Mouse (Mus musculus) megakaryocyte, adult 5-6 weeks (primary cell): Measurements from ENCODE around the gene Cenpi. TPM values are rescaled to one million over a fixed set of nuclear protein-coding genes. Genes with fewer than 3 reads are reported as not detected.

Experiments used
- ATAC-seq: 2 replicates; pipeline ENCODE4 v1.8.0; 2016; ENCODE audit warnings: mild to moderate bottlenecking, inconsistent platforms; ENCODE audit not compliant: poor library complexity, severe bottlenecking
- total RNA-seq, 2 experiments: library from RNA; stranded (forward) in 1 of 2; stranded (reverse) in 1 of 2; fragments of 153-499, 151-499 nt in 1 of 2; fragments of 221-1000, 200-1000 nt in 1 of 2; gene quantifications; 2 replicates each; pipeline versions ENCODE4 v1.2.3 to v1.2.4; 2015 to 2017

Gene Cenpi
- total RNA-seq, 2 experiments from 2014 or later, result 22.4 to 27.1 TPM

DNA sequence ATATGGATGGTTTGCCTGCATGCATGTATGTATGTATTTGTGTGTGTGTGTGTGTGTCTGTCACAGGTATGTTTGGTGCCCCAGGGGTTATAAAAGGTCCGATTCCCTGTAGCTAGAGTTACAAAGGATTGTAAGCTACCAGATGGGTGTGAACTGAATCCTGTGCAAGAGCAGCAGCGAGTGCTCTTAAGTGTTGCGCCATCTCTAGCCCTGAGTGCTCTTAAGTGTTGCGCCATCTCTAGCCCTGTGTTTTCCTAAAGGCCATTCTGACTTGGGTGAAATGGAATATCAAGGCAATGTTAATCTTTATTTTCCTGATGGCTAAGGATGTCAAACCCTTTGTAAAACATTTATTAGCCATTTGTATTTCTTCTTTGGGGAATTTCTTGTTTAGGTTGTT is 51.5 kb downstream of the Cenpi start:
- peak; percentile 75 for ATAC-seq

- ATAC-seq, result no peak
These were observed 54.3 kb downstream of the Cenpi start for GRCm38 (mm10) chrX:134362156-134362555.

- no peak for ATAC-seq
These were observed 57.5 kb downstream of the Cenpi start for GRCm38 (mm10) chrX:134365421-134365820.

DNA sequence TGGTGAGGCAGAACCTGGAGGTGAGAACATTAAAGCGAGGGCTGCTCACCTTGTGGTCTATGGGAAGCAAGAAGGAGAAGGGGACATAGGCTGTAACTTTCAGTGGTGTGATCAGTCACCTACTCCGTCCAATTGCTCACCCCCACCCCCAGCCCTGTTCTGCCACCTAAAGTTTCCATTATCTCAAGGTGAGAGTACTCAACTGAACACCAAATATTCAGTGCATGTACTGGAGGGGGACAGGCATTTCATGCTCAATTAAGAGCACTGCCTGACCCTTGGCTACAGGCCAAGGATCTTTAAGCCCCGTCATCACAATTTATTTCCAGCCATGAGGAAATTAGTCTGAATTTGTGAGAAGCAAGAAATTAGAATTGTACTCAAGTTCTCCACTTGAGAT is 58.7 kb downstream of the Cenpi start:
- ATAC-seq, result no peak

DNA sequence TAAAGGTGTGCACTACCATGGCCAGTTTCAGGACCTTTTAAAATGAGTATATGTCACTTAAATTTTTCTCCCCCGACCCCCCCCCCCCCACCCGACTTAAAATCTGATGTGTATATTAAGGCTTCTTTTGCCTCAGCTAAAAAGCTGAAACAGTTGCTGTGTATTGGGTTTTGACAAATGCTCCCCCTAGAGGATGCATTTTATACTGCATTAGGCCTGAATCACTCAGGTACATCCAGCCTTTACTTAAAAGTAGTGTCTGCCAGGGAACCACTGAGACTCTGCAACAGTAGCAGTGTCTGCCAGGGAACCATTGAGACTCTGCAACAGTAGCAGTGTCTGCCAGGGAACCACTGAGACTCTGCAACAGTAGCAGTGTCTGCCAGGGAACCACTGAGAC is 63.4 kb downstream of the Cenpi start:
- ATAC-seq, result no peak

GRCm38 (mm10) chrX:134374190-134374589 is 66.3 kb downstream of the Cenpi start:
- no peak for ATAC-seq

DNA sequence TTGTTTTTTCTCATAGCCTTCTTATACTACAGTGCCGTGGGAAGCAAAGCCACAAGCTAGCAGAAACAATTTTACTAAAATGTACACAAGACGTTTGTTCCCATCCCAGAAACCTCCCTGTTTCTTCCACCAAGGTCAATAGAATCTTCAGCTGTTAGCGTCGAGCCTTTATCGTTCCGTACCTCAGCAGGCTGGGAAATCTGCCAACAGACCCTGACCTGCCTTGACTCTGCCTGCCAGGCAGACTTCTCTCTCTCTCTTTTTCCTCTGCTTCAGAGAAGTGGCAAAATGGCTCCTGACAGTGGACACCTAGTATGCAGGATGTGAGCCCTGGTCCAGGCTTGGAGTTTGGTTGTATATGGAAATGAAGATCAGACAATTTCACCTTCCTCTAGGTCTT is 77.0 kb downstream of the Cenpi start:
- no peak for ATAC-seq

GRCm38 (mm10) chrX:134398972-134399371 is 91.1 kb downstream of the Cenpi start:
- ATAC-seq, result no peak

- no peak for ATAC-seq
These were observed 96.1 kb downstream of the Cenpi start, which contains the start of gene Drp2 for GRCm38 (mm10) chrX:134403863-134404583. Drp2 (plus strand) TSS chrX:134404551.

- ATAC-seq, result no peak
These were observed 96.7 kb downstream of the Cenpi start for GRCm38 (mm10) chrX:134404584-134404955.

DNA sequence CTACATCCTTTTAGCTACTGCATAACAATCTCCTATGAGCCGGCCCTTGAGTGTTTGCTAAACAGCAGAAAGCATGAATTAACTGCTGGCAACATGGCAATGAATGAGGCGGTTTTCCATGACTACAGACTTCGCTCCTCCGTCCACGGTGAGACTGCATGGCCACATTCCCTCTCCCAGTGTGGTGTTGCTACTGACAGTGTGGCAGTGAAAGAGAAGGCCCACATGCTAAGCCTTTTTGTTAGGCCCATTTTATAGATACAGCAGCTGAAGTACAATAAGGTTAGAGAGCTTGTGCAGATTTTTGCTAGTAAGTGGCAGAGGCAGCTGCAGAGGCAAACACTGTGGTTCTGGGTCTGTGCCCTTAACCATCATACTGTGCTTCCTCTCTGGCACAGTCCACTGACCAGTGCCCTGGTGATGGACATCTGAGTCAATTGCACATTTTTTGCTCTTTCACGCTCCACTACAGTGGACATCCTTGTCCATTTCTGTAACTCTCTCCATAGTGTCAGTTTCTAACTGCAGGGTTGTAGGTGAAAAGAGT is 101.5 kb downstream of the Cenpi start:
- no peak for ATAC-seq

- no peak for ATAC-seq
These were observed 104.2 kb downstream of the Cenpi start for GRCm38 (mm10) chrX:134412096-134412495.

Other genes with a start within 250 kb of the Cenpi start
- 29.3 and 29.8 TPM in 2 replicates for gene Cstf2, start 248.9 kb upstream of the Cenpi start, total RNA-seq (2015)
- 34.4 and 48.3 TPM in 2 replicates for gene Cstf2, start 248.9 kb upstream of the Cenpi start, total RNA-seq (2017)
- gene Xkrx, start 146.0 kb upstream of the Cenpi start, total RNA-seq (2015), result 1.2 and 1.4 TPM in 2 replicates
- 0.12 and 0.26 TPM in 2 replicates for gene Xkrx, start 146.0 kb upstream of the Cenpi start, total RNA-seq (2017)
- not detected in 2 replicates for gene Arl13a, start 120.6 kb upstream of the Cenpi start, total RNA-seq (2015)
- not detected in 2 replicates for gene Arl13a, start 120.6 kb upstream of the Cenpi start, total RNA-seq (2017)
- not detected in 2 replicates for gene Nox1, start 86.1 kb upstream of the Cenpi start, total RNA-seq (2015)
- 0.18 TPM in 1 of 2 replicates, not detected in the other for gene Nox1, start 86.1 kb upstream of the Cenpi start, total RNA-seq (2017)
- 24.5 and 25.8 TPM in 2 replicates for gene Trmt2b, start 31.1 kb upstream of the Cenpi start, total RNA-seq (2015)
- gene Trmt2b, start 31.1 kb upstream of the Cenpi start, total RNA-seq (2017), result 22.5 and 23.1 TPM in 2 replicates
- not detected in 2 replicates for gene Tmem35a, start 12.9 kb upstream of the Cenpi start, total RNA-seq (2015)
- not detected in 2 replicates for gene Tmem35a, start 12.9 kb upstream of the Cenpi start, total RNA-seq (2017)
- 0.07 TPM in 1 of 2 replicates, not detected in the other for gene Drp2, start 96.5 kb downstream of the Cenpi start, total RNA-seq (2015)
- 0.04 and 0.22 TPM in 2 replicates for gene Drp2, start 96.5 kb downstream of the Cenpi start, total RNA-seq (2017)
- gene Taf7l, start 168.4 kb downstream of the Cenpi start, total RNA-seq (2015), result not detected in 2 replicates
- not detected in 2 replicates for gene Taf7l, start 168.4 kb downstream of the Cenpi start, total RNA-seq (2017)
- gene Timm8a1, start 233.8 kb downstream of the Cenpi start, total RNA-seq (2015), result 37.9 and 39.1 TPM in 2 replicates
- gene Timm8a1, start 233.8 kb downstream of the Cenpi start, total RNA-seq (2017), result 43.6 and 45.0 TPM in 2 replicates